Comparison of ENCODE assay signal across 12 mouse cellular contexts in genomic region chr3:96522149-96522548, GRCm38 (mm10). TPM values are rescaled to one million over a fixed set of nuclear protein-coding genes. Genes with fewer than 3 reads are reported as not detected.
DNase-seq lines count a peak whose midpoint lies in the region; ATAC-seq and TF ChIP-seq lines count a peak whose summit lies in the region.
"Had no signal": no experiment of that assay in that cellular context is flagged by ENCODE, and none has a peak within 500 bp of the region (broad histone marks: within the 10 kb centered on the region; RNA-seq: fewer than 3 reads in every experiment).

No protein-coding gene starts in this region.

- peaks cover 13% of the 10 kb centered on the region for H3K27me3 ChIP-seq in liver, embryonic 14.5 days (ENCODE audit: control insufficient read depth, insufficient read depth, low read length)
- peaks cover 38% of the 10 kb centered on the region for H3K27me3 ChIP-seq in liver, embryonic 12.5 days (replicated peaks)
- H3K27me3 ChIP-seq in MEL (ENCODE audit: control insufficient read depth in 1 of 2, insufficient read depth in 2 of 2, low read length in 2 of 2), result peaks cover 0 to 3% of the 10 kb centered on the region in 2 experiments; a peak in 1 of 4 replicates

- H3K27ac ChIP-seq in liver, embryonic 14.5 days, result no peak overlapping the region
- no peak overlapping the region for H3K27ac ChIP-seq in liver, embryonic 12.5 days
- no peak overlapping the region for H3K27ac ChIP-seq in MEL (ENCODE audit: control insufficient read depth, low read depth, low read length)
- H3K27ac ChIP-seq: embryonic facial prominence, embryonic 12.5 days; limb, embryonic 15.5 days had no signal

- 61% methylated on average over 4 of the region's 4 CpGs for WGBS in liver, embryonic 14.5 days (ENCODE audit: insufficient replicate concordance)
- 53% methylated on average over 4 of the region's 4 CpGs for WGBS in liver, embryonic 12.5 days (ENCODE audit: insufficient replicate concordance)

- TF ChIP-seq RAD21 in MEL (IDR thresholded peaks at IDR 0.05; ENCODE audit: low read depth, low read length), result peak; percentile 54

- no peak for TF ChIP-seq EP300 in liver, embryonic 14.5 days (IDR thresholded peaks at IDR 0.05; ENCODE audit: low read depth)
- no peak for TF ChIP-seq EP300 in MEL (IDR thresholded peaks at IDR 0.05; ENCODE audit: low read depth in 1 of 2, low read length in 2 of 2)

- H3K4me2 ChIP-seq in liver, embryonic 14.5 days (ENCODE audit: low read depth), result no peak overlapping the region
- H3K4me2 ChIP-seq in liver, embryonic 12.5 days, result no peak overlapping the region
- H3K4me2 ChIP-seq: embryonic facial prominence, embryonic 12.5 days; limb, embryonic 15.5 days had no signal

- DNase-seq in embryo, embryonic 11 days, result peak; percentile 41
- DNase-seq in embryo, embryonic 10 days (ENCODE audit: low spot score), result no peak
- no peak for DNase-seq in liver, embryonic 14.5 days (ENCODE audit: low read depth in 3 of 3, low spot score in 3 of 3)
- DNase-seq in MEL (ENCODE audit: low read depth, low spot score), result peak; percentile 81
- peak; percentile 48 for DNase-seq in retina, postnatal 1 day
- no peak for DNase-seq in right cerebral cortex, adult 18-20 months
- DNase-seq in ovary, postnatal 14 days (ENCODE audit: low spot score), result no peak
- DNase-seq: kidney, postnatal 14 days had no signal

- no peak overlapping the region for H3K9ac ChIP-seq in liver, embryonic 14.5 days (replicated peaks)
- no peak overlapping the region for H3K9ac ChIP-seq in liver, embryonic 12.5 days
- H3K9ac ChIP-seq in MEL (ENCODE audit: control insufficient read depth, low read depth, low read length, poor library complexity, severe bottlenecking), result no peak overlapping the region
- H3K9ac ChIP-seq: embryonic facial prominence, embryonic 12.5 days; limb, embryonic 15.5 days had no signal

- no peak for TF ChIP-seq POLR2A in MEL (IDR thresholded peaks at IDR 0.05; ENCODE audit: control insufficient read depth in 1 of 2, insufficient read depth in 1 of 2, low read depth in 1 of 2, low read length in 2 of 2, poor library complexity in 1 of 2)

- H3K9me3 ChIP-seq in liver, embryonic 14.5 days (ENCODE audit: control insufficient read depth, low read length), result no peaks in the 10 kb centered on the region
- no peaks in the 10 kb centered on the region for H3K9me3 ChIP-seq in liver, embryonic 12.5 days (replicated peaks)
- H3K9me3 ChIP-seq in MEL (replicated peaks; ENCODE audit: insufficient read depth, low read length), result no peaks in the 10 kb centered on the region
- H3K9me3 ChIP-seq: embryonic facial prominence, embryonic 12.5 days; limb, embryonic 15.5 days had no signal

- H3K4me3 ChIP-seq in liver, embryonic 14.5 days (ENCODE audit: insufficient read depth in 1 of 2, low read depth in 2 of 2, low read length in 2 of 2), result no peak overlapping the region
- no peak overlapping the region for H3K4me3 ChIP-seq in liver, embryonic 12.5 days
- no peak overlapping the region for H3K4me3 ChIP-seq in MEL (ENCODE audit: control insufficient read depth in 1 of 2, insufficient read depth in 1 of 2, low read depth in 2 of 2, low read length in 2 of 2)
- H3K4me3 ChIP-seq: embryonic facial prominence, embryonic 12.5 days; limb, embryonic 15.5 days had no signal

- peak; percentile 26; the same call in 1 of the 2 replicates for TF ChIP-seq CTCF in liver, embryonic 14.5 days (IDR thresholded peaks at IDR 0.05; ENCODE audit: low read depth)
- TF ChIP-seq CTCF in MEL (IDR thresholded peaks at IDR 0.05 in 2 of 3, conservative IDR thresholded peaks at IDR 0.05 in 1 of 3; ENCODE audit: control insufficient read depth in 1 of 3, insufficient read depth in 1 of 3, low read depth in 2 of 3, low read length in 3 of 3, poor library complexity in 1 of 3, severe bottlenecking in 1 of 3), result peak; percentile 64 to 77 (median 73)

- no peak for ATAC-seq in liver, embryonic 14.5 days (ENCODE audit: insufficient read depth)
- ATAC-seq in liver, embryonic 12.5 days, result no peak

- no peaks in the 10 kb centered on the region for H3K36me3 ChIP-seq in liver, embryonic 14.5 days (replicated peaks; ENCODE audit: control insufficient read depth, insufficient read depth, low read depth)
- H3K36me3 ChIP-seq in liver, embryonic 12.5 days, result no peaks in the 10 kb centered on the region
- H3K36me3 ChIP-seq in MEL (ENCODE audit: control insufficient read depth in 1 of 2, insufficient read depth in 2 of 2, low read length in 2 of 2), result peaks cover 0 to 6% of the 10 kb centered on the region in 2 experiments; a peak in 2 of 4 replicates
- H3K36me3 ChIP-seq: embryonic facial prominence, embryonic 12.5 days; limb, embryonic 15.5 days had no signal

- no peaks in the 10 kb centered on the region for H3K79me2 ChIP-seq in MEL (ENCODE audit: control insufficient read depth, insufficient read depth, low read length, poor library complexity)

- no peaks in the 10 kb centered on the region for H3K4me1 ChIP-seq in liver, embryonic 14.5 days (replicated peaks; ENCODE audit: control insufficient read depth in 2 of 2, insufficient read depth in 2 of 2, low read length in 1 of 2)
- peaks cover 9% of the 10 kb centered on the region for H3K4me1 ChIP-seq in liver, embryonic 12.5 days
- H3K4me1 ChIP-seq in MEL (ENCODE audit: control insufficient read depth in 1 of 2, insufficient read depth in 2 of 2, low read length in 2 of 2), result peaks cover 4 to 9% of the 10 kb centered on the region in 2 experiments; a peak in 2 of 4 replicates

TF ChIP-seq in MEL, 35 proteins besides CTCF, POLR2A, EP300 and RAD21:
- TF ChIP-seq ZNF384 (IDR thresholded peaks at IDR 0.05; ENCODE audit: low read depth, low read length), result peak; percentile 83
- TF ChIP-seq SMC3 (IDR thresholded peaks at IDR 0.05; ENCODE audit: low read depth, low read length), result peak; percentile 80
- TF ChIP-seq MXI1 (IDR thresholded peaks at IDR 0.05; ENCODE audit: low read depth, low read length), result no peak
- 0 out of 2 replicates have a peak, but pooled peaks have one; percentile 5 for TF ChIP-seq GATA1 (IDR thresholded peaks at IDR 0.05; ENCODE audit: low read depth, low read length)
- no peak for TF ChIP-seq POLR2AphosphoS5 (IDR thresholded peaks at IDR 0.05; ENCODE audit: borderline replicate concordance, low read depth, low read length)
- peak; percentile 23; the same call in 1 of the 2 replicates for TF ChIP-seq ZC3H11A (IDR thresholded peaks at IDR 0.05; ENCODE audit: low read depth, low read length)
- 0 out of 2 replicates have a peak, but pooled peaks have one; percentile 24 for TF ChIP-seq SIN3A (IDR thresholded peaks at IDR 0.05; ENCODE audit: low read length)
TF ChIP-seq in MEL: peak in this region for 5.

RNA-seq across cellular contexts. Expression of gene Hfe2, which starts 2.8 kb away (rescaled TPM):
- polyA plus RNA-seq in liver, embryonic 14.5 days (2012; rRNA removed), result 3.8 and 4.5 TPM in 2 replicates
- polyA plus RNA-seq in liver, embryonic 14.5 days (2014; fragmentation: Nextera tagmentation; extraction: Ambion mirVana), result 4.3 and 4.4 TPM in 2 replicates
- polyA plus RNA-seq in liver, embryonic 12.5 days (2016; fragmentation: Nextera tagmentation; extraction: Ambion mirVana), result 0.68 and 0.98 TPM in 2 replicates
- not detected in 2 replicates for total RNA-seq in MEL (2012; rRNA removed)
- polyA plus RNA-seq in MEL (2012; ENCODE audit: insufficient read depth in 1 of 2, insufficient read length in 2 of 2, low read depth in 1 of 2, low replicate concordance in 2 of 2, missing spikeins in 1 of 2), result not detected

RNA-seq across cellular contexts. Expression of gene Txnip, which starts 35.6 kb away (rescaled TPM):
- polyA plus RNA-seq in liver, embryonic 14.5 days (2012; rRNA removed), result 33.2 and 42.8 TPM in 2 replicates
- 31.9 and 32.5 TPM in 2 replicates for polyA plus RNA-seq in liver, embryonic 14.5 days (2014; fragmentation: Nextera tagmentation; extraction: Ambion mirVana)
- 28.6 and 29.9 TPM in 2 replicates for polyA plus RNA-seq in liver, embryonic 12.5 days (2016; fragmentation: Nextera tagmentation; extraction: Ambion mirVana)
- 183 and 191 TPM in 2 replicates for total RNA-seq in MEL (2012; rRNA removed)
- polyA plus RNA-seq in MEL (2012; ENCODE audit: insufficient read depth in 1 of 2, insufficient read length in 2 of 2, low read depth in 1 of 2, low replicate concordance in 2 of 2, missing spikeins in 1 of 2), result 1,000 to 10,000 TPM in 1 of 2 experiments, 100 to 1,000 TPM in 1; 237 to 1,680 TPM

RNA-seq across cellular contexts. Expression of gene Gm16253, which starts 54.6 kb away (rescaled TPM):
- polyA plus RNA-seq in liver, embryonic 14.5 days (2012; rRNA removed), result not detected in 2 replicates
- not detected in 2 replicates for polyA plus RNA-seq in liver, embryonic 14.5 days (2014; fragmentation: Nextera tagmentation; extraction: Ambion mirVana)
- polyA plus RNA-seq in liver, embryonic 12.5 days (2016; fragmentation: Nextera tagmentation; extraction: Ambion mirVana), result 0.24 and 0.26 TPM in 2 replicates
- total RNA-seq in MEL (2012; rRNA removed), result not detected in 2 replicates
- polyA plus RNA-seq in MEL (2012; ENCODE audit: insufficient read depth in 1 of 2, insufficient read length in 2 of 2, low read depth in 1 of 2, low replicate concordance in 2 of 2, missing spikeins in 1 of 2), result 1 to 10 TPM in 1 of 2 experiments, not detected in 1; 1.4 TPM
- polyA plus RNA-seq: gonadal fat pad, adult 2 months had no signal

Comparison
In these comparisons a context has a peak if more than half of its experiments do, and no peak if none do; other contexts are left out.
1. DNase-seq: peak in embryo, embryonic 11 days (single experiment), MEL (single experiment) and retina, postnatal 1 day (single experiment); none in embryo, embryonic 10 days (single experiment), liver, embryonic 14.5 days (0 of 3), right cerebral cortex, adult 18-20 months (single experiment) and ovary, postnatal 14 days (single experiment).